Mouse (Mus musculus): ENCODE data around the gene Hcn2. TPM values are rescaled to one million over a fixed set of nuclear protein-coding genes. Genes with fewer than 3 reads are reported as not detected.

Gene Hcn2
- polyA plus RNA-seq, 1 experiment from 2014 or later: 0.02 TPM

- 0 out of 2 replicates have a peak overlapping the region, but pooled peaks have one; percentile 94 for H3K4me3 ChIP-seq (replicated peaks)
- WGBS (ENCODE audit: insufficient replicate concordance): 34% methylated on average over 7 of the region's 7 CpGs
- H3K9ac ChIP-seq: no peak overlapping the region
Observed at GRCm38 (mm10) chr10:79709307-79709706, 7.1 kb upstream of the Hcn2 start.

DNA sequence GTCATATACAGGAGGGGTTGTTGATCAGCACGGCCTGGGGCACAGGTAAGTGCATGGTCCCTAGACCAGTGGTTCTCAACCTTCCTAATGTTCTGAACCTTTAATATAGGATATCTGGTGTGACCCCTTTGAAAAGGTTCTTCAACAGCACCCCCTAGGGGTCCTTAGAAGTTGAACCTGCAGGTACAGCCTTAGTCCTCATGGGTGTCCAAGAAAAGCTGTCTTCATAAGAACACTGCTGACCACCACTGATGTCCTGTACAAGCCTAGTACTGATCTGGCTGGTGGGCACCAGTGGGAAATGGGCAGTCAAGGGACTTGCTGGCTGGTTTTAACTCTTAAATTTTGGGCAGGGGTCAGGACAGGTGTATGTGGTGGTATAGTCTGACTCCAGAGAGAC lies 4.4 kb upstream of the Hcn2 start:
- Histone ChIP-seq H3K27me3 (peaks cover 34% of the 10 kb centered on the region), H3K4me2 (peak overlapping the region; percentile 61; the same call in 1 of the 2 replicates), H3K9ac (no peak overlapping the region), H3K4me3 (replicated peaks) (no peak overlapping the region), H3K9me3 (replicated peaks) (no peaks in the 10 kb centered on the region), H3K27ac (replicated peaks) (peak overlapping the region; percentile 95), H3K36me3 (replicated peaks) (peaks cover 58% of the 10 kb centered on the region), H3K4me1 (replicated peaks) (peaks cover 77% of the 10 kb centered on the region)
- peak; percentile 32 for ATAC-seq (ENCODE audit: insufficient read depth)
- WGBS (ENCODE audit: insufficient replicate concordance): 83% methylated on average over 1 of the region's 1 CpGs

More at GRCm38 (mm10) chr10:79709307-79709706, 7.1 kb upstream of the Hcn2 start:
- Histone ChIP-seq H3K27ac (replicated peaks) (peak overlapping the region; percentile 96), H3K9me3 (replicated peaks) (no peaks in the 10 kb centered on the region), H3K36me3 (replicated peaks) (peaks cover 68% of the 10 kb centered on the region), H3K4me1 (replicated peaks) (peaks cover 87% of the 10 kb centered on the region), H3K4me2 (peak overlapping the region; percentile 87), H3K27me3 (peaks cover 6% of the 10 kb centered on the region)
- no peak for ATAC-seq (ENCODE audit: insufficient read depth)

DNA sequence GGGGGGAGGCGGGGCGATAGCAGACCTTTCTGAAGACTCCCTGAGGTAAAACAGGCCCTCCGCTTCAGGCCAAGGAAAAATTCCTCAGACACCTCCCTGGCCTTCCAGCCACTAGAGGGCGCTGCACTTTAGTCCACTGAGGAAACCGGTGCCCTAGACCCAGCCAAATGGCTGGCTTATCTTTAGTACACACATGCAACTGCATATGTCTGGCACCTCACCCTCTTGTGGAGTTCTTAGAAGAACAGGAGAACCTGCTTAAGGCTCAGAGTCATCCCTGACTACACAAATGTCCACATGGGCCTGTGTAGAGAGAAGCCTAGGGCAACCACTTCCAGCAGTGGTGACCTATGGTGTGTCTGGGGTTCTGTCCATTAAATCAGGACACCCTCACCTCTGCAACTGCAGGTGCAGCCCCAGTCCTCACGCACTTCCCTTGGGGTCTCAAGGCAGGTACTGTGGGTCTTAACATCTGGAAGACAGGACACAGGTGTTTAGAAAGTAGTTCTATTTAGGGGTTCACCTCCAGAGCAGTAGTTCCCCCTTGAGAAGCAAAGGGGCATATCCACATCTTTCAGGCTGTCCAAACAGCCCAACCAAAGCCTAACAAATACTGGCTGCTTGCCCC lies 3.8 kb upstream of the Hcn2 start:
- peaks cover 52% of the 10 kb centered on the region for H3K36me3 ChIP-seq (replicated peaks)
- ATAC-seq (ENCODE audit: insufficient read depth): peak; percentile 90
- H3K9me3 ChIP-seq (replicated peaks): no peaks in the 10 kb centered on the region
- H3K9ac ChIP-seq: peak overlapping the region; percentile 37; the same call in 1 of the 2 replicates
- H3K4me2 ChIP-seq: peak overlapping the region; percentile 61
- H3K4me3 ChIP-seq (replicated peaks): peak overlapping the region; percentile 24
- H3K27me3 ChIP-seq: peaks cover 40% of the 10 kb centered on the region
- 16% methylated on average over 4 of the region's 6 CpGs for WGBS (ENCODE audit: insufficient replicate concordance)
- H3K4me1 ChIP-seq (replicated peaks): peaks cover 77% of the 10 kb centered on the region
- H3K27ac ChIP-seq (replicated peaks): peak overlapping the region; percentile 95

DNA sequence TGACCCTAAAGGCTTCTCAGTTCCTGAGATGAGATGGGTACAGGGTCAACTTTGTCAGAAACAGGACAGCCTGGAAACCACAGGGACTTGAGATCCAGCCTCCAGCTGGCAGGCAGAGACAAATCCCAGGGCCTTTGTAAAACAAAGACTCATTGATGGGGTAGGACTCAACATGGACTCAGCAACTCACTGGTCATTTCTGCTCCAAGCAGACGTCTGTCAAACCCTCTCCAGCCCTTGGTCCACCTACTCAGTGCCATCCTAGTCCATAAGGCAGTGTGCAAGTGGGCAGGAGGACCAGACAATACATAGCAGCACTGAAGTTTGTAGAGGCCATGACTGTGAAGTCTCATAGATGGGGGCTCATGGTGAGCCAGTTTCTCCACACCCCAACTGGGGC lies 3.3 kb upstream of the Hcn2 start:
- Histone ChIP-seq H3K27ac (replicated peaks) (peak overlapping the region; percentile 95), H3K9ac (no peak overlapping the region), H3K36me3 (replicated peaks) (peaks cover 46% of the 10 kb centered on the region), H3K4me3 (replicated peaks) (no peak overlapping the region), H3K27me3 (peaks cover 45% of the 10 kb centered on the region), H3K9me3 (replicated peaks) (no peaks in the 10 kb centered on the region), H3K4me1 (replicated peaks) (peaks cover 74% of the 10 kb centered on the region), H3K4me2 (peak overlapping the region; percentile 61)
- 28% methylated on average over 1 of the region's 1 CpGs for WGBS (ENCODE audit: insufficient replicate concordance)
- no peak for ATAC-seq (ENCODE audit: insufficient read depth)

DNA sequence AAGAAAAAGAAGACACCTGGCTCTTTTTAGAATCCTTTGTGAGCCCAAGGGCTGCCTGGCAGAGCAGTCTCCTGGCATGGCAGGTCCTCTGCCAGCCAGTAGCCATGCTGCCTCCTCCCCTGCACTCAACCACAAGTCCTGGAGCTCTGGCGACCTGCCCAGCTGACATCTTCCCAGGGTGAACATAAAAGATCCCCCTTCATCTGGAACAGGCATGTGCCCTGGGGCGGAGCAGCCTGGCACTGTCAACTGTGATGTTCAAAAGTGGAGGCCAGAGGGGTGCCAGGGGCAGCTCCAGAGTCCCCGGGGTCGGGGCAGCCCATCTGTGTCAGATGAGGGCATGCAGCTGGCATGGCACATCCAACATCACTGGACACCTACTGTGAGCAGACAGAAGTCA lies 1.4 kb upstream of the Hcn2 start:
- Histone ChIP-seq H3K9ac (no peak overlapping the region), H3K4me2 (no peak overlapping the region), H3K4me1 (replicated peaks) (peaks cover 56% of the 10 kb centered on the region), H3K4me3 (replicated peaks) (no peak overlapping the region), H3K36me3 (replicated peaks) (peaks cover 28% of the 10 kb centered on the region), H3K27me3 (peaks cover 63% of the 10 kb centered on the region), H3K27ac (replicated peaks) (no peak overlapping the region), H3K9me3 (replicated peaks) (no peaks in the 10 kb centered on the region)
- ATAC-seq (ENCODE audit: insufficient read depth): no peak
- WGBS (ENCODE audit: insufficient replicate concordance): 53% methylated on average over 4 of the region's 4 CpGs

DNA sequence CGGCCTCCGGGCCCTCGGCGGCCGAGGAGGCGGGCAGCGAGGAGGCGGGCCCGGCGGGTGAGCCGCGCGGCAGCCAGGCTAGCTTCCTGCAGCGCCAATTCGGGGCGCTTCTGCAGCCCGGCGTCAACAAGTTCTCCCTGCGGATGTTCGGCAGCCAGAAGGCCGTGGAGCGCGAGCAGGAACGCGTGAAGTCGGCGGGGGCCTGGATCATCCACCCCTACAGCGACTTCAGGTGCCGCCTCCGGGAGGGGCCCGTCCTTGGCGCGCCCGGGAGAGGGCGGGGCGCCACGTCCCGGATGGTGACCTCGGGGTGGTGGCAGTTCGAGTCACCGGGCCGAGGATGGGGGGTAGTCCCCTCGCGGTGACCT lies 538 bp downstream of the Hcn2 start:
- Histone ChIP-seq H3K4me3 (replicated peaks) (peak overlapping the region; percentile 62), H3K9me3 (replicated peaks) (no peaks in the 10 kb centered on the region), H3K36me3 (replicated peaks) (peaks cover 8% of the 10 kb centered on the region), H3K27ac (replicated peaks) (no peak overlapping the region), H3K4me2 (peak overlapping the region; percentile 88), H3K4me1 (replicated peaks) (peaks cover 38% of the 10 kb centered on the region), H3K27me3 (peaks cover 81% of the 10 kb centered on the region), H3K9ac (no peak overlapping the region)
- under 1% methylated on average over 43 of the region's 44 CpGs for WGBS (ENCODE audit: insufficient replicate concordance)
- no peak for ATAC-seq (ENCODE audit: insufficient read depth)

DNA sequence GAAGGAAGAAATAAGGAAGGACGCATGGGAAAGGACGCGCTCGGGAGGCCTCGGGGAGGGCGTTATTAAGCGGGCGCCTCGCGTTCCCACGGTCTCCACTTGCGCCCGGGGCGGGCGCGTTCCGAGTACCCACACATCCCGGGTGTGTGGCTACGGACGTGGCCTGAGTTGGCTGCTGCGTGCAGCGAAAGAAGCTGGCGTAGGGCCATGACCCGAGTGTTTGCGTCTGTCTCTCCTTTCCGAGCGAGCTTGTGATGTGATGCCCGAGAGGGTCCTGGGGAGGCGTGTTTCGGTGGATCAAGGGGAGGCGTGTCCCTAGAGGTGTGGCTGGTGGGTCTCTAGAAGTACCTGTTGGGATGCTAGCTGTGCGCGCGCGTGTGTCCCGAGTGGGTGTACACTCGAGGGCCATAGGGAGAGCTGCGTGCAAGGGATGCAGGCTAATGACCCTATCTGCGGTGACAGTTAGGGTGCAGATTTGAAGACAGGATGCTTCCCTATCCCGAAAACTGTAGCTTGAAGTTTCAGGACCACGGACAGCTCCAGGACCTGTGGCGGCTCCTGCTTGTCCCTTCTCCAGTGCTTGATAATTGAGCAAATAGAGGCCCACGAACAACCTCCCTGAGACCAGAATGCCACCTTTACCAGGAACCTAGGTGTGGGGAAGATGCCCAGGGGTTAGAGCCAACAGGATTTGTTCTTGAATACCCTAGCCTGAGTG lies 1.4 kb downstream of the Hcn2 start:
- Histone ChIP-seq H3K4me2 (peak overlapping the region; percentile 88), H3K27me3 (peaks cover 89% of the 10 kb centered on the region), H3K9ac (no peak overlapping the region), H3K36me3 (replicated peaks) (0 out of 2 replicates have a peak, but pooled peaks cover 1% of the 10 kb centered on the region), H3K27ac (replicated peaks) (no peak overlapping the region), H3K4me1 (replicated peaks) (peaks cover 30% of the 10 kb centered on the region), H3K9me3 (replicated peaks) (no peaks in the 10 kb centered on the region), H3K4me3 (replicated peaks) (peak overlapping the region; percentile 62; the same call in 1 of the 2 replicates)
- ATAC-seq (ENCODE audit: insufficient read depth): no peak
- WGBS (ENCODE audit: insufficient replicate concordance): 3% methylated on average over 43 of the region's 43 CpGs

DNA sequence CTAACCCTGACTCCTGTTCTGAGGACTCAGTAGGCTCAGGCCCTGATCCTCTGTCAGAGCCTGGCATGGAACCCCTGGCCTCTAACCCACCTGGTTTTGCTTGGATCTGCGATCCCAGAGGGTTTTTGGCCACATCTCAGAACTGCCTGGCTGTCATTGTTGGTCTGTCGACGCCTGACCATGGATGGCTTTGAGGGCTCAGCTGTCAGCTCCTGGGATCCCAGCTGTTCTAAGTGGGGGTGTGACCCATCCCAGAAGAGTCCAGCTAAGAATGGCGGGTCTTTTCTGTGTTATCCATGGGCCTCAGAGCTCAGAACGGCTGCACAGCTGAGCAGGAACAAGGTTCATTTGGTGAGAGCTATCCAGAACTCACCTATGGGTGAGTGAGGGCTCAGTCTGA lies 4.7 kb downstream of the Hcn2 start:
- H3K27ac ChIP-seq (replicated peaks): no peak overlapping the region
- no peaks in the 10 kb centered on the region for H3K36me3 ChIP-seq (replicated peaks)
- no peak for ATAC-seq (ENCODE audit: insufficient read depth)
- H3K4me1 ChIP-seq (replicated peaks): peaks cover 18% of the 10 kb centered on the region
- WGBS (ENCODE audit: insufficient replicate concordance): 38% methylated on average over 5 of the region's 5 CpGs
- no peak overlapping the region for H3K9ac ChIP-seq
- H3K4me3 ChIP-seq (replicated peaks): no peak overlapping the region
- no peak overlapping the region for H3K4me2 ChIP-seq
- H3K27me3 ChIP-seq: peaks cover 74% of the 10 kb centered on the region
- H3K9me3 ChIP-seq (replicated peaks): no peaks in the 10 kb centered on the region

- peaks cover 61% of the 10 kb centered on the region for H3K27me3 ChIP-seq
- no peak overlapping the region for H3K27ac ChIP-seq (replicated peaks)
- H3K9ac ChIP-seq: no peak overlapping the region
- no peaks in the 10 kb centered on the region for H3K36me3 ChIP-seq (replicated peaks)
- H3K4me2 ChIP-seq: no peak overlapping the region
- ATAC-seq (ENCODE audit: insufficient read depth): no peak
- 51% methylated on average over 6 of the region's 6 CpGs for whole genome bisulfite sequencing (ENCODE audit: insufficient replicate concordance)
- no peaks in the 10 kb centered on the region for H3K4me1 ChIP-seq (replicated peaks)
- H3K4me3 ChIP-seq (replicated peaks): no peak overlapping the region
- no peaks in the 10 kb centered on the region for H3K9me3 ChIP-seq (replicated peaks)
Observed at GRCm38 (mm10) chr10:79723047-79723446, 6.6 kb downstream of the Hcn2 start.

DNA sequence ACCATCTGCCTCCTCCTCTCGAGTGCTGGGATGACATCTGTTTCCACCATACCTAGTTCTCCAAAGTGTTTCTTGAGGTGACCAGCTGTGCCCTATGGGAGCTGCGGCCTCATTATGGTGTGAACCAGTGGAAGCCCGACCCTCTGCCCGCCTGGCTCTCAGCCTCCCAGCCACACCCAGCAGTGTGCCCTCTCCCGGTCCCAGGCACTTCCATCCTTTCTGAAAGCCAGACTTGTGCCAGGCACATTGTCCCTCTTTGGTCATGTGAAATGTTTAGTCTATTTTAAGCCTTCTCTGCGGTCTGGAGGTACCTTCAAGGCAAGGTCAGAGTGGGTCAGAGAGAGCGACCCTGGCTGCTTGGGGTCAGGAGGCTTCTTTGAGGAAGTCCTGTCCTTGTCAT lies 7.3 kb downstream of the Hcn2 start:
- ATAC-seq (ENCODE audit: insufficient read depth): no peak
- Histone ChIP-seq H3K36me3 (replicated peaks) (no peaks in the 10 kb centered on the region), H3K27me3 (peaks cover 60% of the 10 kb centered on the region), H3K4me3 (replicated peaks) (no peak overlapping the region), H3K9me3 (replicated peaks) (no peaks in the 10 kb centered on the region), H3K9ac (no peak overlapping the region), H3K4me1 (replicated peaks) (no peaks in the 10 kb centered on the region), H3K27ac (replicated peaks) (no peak overlapping the region), H3K4me2 (no peak overlapping the region)
- WGBS (ENCODE audit: insufficient replicate concordance): 63% methylated on average over 7 of the region's 7 CpGs

DNA sequence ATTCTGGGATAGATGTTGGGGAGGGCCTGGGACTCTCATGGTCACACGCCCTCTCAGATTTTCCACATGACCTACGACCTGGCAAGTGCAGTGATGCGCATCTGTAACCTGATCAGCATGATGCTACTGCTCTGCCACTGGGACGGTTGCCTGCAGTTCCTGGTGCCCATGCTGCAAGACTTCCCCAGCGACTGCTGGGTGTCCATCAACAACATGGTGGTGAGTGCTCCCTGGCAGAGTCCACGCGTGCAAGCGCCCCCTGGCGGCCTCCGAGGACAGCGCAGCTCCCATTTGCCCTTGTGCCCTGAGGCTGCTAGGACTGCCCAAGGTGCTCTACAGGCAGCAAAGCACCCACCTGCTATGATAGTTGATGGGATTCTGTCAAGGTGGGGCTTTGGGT lies 9.7 kb downstream of the Hcn2 start:
- Histone ChIP-seq H3K27ac (replicated peaks) (no peak overlapping the region), H3K4me2 (no peak overlapping the region), H3K36me3 (replicated peaks) (no peaks in the 10 kb centered on the region), H3K9me3 (replicated peaks) (no peaks in the 10 kb centered on the region), H3K4me1 (replicated peaks) (no peaks in the 10 kb centered on the region), H3K9ac (no peak overlapping the region), H3K4me3 (replicated peaks) (no peak overlapping the region), H3K27me3 (peaks cover 38% of the 10 kb centered on the region)
- WGBS (ENCODE audit: insufficient replicate concordance): 30% methylated on average over 11 of the region's 11 CpGs
- ATAC-seq (ENCODE audit: insufficient read depth): peak; percentile 43; the same call in 1 of the 2 replicates
